Mouse (Mus musculus) ovary, adult 18-20 months (tissue): ENCODE measurements around the gene Anapc16.

ENCODE experiments used
- DNase-seq: peaks from one replicate; pipeline ENCODE4 v3.0.0; 2022; ENCODE audit warnings: low spot score, mixed read lengths

Gene Anapc16

DNA sequence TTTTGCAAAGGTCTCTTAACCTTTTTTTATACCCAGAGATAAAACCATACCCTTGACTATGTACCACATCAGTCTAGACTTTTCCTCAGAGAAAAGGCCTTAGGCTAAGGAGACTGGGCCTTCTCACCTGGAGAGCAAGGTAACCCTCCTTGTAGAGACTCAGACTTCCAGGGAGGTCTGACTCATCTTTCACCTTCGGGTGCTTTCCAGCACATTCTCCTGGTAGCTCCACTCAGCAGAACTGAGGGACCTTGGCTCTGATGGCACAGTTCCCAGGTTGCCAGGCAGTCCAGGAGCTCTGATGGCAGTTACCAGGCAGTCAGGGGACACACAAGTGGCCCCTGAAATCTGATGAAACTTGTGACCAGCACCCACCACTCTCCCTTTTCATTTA, 53.7 kb downstream of the Anapc16 start:
- peak; percentile 47 for DNase-seq

DNA sequence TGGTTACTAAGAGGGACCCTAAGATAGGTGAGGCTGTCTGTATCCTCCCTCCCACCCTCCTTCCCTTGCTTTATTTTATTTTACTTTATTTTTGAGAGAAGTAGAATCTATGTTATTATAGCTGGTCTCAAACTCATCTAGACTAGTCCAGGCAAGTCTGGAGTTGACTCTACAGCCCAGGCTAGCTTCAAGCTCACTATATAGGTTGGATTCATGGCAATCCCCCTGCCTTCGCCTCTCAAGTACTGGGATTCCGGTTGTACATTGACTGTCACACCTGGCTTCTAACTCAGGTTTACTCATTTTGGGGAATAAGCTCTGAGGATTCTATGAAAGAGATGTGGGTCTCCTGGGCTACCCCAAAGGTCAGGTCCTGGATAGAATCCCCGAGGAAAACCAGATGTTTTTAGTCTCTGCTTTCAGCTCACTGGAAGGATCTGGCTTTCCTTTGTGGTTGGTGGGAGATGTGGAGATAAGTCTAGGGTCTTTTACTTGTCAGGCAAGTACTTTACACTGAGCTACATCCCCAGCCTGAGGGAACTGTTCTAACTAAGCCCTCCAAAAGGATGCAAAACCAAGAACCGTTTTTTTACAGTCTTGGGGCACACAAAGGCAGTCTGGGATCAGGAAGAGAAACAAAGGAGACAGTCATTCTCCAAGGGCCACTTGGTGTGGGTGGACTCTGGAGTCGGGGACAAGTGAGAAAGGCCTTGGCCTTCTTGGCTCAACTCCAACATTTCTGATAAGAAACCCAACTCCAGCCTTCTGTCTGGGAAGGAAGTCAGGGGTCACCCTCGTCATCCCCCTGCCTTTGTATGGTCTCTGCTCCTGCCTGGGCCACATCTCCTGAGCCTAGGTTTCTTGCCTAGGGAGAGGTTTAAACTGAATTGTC, 54.3 kb downstream of the Anapc16 start:
- DNase-seq = no peak

DNA sequence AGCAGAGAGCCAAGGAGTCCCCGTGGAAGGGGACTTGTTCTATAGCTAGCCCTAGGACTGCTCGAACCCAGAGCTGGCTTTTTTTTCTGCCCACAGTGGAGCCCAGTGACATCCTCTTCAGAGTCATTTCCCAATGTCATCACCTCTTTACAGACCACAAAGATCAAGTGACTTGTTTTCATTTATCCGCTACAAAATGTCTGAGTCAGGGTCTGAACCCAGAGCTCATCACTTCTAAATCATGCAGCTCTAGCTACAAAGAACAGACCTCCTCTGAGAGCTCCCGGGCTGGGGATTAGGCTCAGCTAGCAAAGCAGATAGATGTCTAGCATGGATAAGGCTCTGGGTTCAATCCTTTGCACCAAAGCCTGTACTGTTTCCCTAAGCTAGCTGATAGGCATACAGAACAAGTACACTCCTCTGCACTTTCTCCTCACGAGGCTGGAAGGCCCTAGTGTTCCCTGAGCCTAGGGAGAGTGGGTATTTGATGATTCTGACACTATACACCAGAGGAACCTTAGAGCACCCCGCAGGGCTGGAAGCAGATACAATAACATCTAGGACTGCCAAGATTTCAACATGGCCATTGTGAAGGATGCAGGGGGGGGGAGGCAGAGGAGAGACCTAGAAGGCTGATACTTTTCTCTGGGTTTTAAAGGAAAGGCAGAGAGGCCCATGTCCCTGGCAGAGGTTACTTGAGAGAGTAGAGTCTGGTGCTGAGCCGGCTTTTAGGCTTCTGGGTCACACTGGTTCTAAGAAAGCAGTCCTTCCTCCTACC, 55.5 kb downstream of the Anapc16 start:
- no peak for DNase-seq

- DNase-seq = no peak
Observed at GRCm38 (mm10) chr10:59946362-59946761, 56.6 kb downstream of the Anapc16 start.

DNA sequence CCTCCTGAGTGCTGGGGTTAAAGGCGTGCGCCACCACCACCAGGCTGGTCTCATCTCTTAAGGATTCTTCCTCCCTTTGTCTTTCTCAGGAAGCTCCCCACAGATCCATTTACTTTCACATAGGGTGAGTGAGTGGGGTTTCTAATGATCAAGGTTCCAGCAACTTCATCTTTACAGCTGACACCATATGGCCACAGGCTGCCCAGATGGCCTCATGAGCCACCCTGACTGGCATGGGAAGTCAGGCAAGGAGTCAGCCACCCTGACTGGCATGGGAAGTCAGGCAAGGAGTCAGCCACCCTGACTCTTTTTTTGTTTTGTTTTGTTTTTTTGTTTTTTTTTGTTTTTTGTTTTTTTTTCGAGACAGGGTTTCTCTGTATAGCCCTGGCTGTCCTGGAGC, 57.5 kb downstream of the Anapc16 start:
- DNase-seq = no peak

- peak; percentile 65 for DNase-seq
Observed at GRCm38 (mm10) chr10:59943421-59943989, 59.4 kb downstream of the Anapc16 start.

DNA sequence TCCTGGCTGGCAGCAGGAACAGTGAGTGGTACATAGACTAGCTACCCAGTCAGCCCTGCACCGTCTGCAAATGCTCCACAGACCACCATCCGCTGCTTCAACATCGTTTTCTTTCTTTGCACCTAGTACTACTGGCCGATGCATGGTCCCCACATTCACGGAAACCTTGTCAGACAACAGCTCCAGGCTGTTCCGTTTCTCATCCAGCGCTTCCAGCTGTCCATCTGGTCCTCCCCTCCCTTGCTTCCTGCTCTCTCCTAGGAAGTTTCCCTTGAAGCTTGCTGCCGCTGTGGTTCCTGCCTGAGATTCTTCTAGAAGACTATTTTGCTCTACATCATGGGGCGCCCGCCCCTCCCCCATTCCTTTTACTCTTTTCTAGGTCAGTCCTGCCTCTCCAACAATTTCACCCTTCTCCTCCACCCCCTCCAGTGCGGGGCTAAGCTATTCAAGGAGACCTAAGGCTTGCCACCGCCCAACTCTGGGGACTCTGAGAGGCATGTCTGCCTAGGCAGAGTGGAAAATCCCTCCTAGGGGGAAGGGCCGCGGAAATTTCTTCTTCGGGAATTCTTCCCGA, 60.0 kb downstream of the Anapc16 start:
- DNase-seq = no peak

DNA sequence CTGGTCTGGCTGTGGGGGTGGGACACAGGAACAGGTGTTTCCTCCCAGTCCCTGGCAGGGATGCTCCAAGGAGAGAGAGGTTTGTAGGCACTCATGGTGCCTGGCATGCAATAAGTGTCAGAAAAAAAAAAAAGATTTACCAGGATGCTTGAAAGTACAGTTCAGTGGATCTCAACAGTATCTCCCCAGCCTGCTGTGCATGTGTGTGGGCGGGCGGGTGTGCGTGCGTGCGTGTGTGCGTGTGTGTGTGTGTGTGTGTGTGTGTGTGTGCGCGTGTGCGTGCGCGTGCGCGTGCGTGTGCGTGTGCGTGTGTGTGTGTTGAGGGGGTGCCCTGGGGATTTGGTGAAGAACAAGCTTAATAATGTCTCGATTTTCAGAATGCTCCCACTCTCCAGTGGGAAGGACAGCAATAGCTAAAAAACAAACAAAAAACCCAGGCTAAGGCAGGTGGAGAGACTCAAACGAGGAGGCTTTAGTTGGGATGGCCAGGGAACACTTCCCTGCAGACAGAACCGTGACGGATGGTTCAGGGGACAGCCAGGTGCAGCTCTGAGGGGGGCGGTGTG, 60.6 kb downstream of the Anapc16 start:
- no peak for DNase-seq

GRCm38 (mm10) chr10:59939081-59939480, 63.9 kb downstream of the Anapc16 start:
- DNase-seq = no peak

DNA sequence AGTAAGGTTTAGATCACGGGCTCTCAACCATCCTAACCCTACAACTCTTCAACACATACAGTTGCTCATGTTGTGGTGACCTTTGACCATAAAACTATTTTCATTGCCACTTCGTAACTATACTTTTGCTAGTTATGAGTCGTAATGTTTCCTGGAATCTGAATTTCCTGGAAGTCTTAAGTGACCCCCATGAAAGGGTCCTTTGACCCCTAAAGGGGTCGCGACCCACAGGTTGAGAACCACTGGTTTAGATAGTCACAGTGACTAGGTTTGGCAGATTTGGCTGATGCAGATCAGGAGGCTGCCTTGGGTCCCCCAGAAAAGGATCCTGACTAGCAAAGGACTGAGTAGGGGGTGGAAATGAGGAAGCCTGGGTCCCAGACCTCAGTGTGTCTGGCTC, 64.3 kb downstream of the Anapc16 start:
- DNase-seq = no peak
